Mouse (Mus musculus): Measurements from ENCODE around the gene Zfp143.

DNA sequence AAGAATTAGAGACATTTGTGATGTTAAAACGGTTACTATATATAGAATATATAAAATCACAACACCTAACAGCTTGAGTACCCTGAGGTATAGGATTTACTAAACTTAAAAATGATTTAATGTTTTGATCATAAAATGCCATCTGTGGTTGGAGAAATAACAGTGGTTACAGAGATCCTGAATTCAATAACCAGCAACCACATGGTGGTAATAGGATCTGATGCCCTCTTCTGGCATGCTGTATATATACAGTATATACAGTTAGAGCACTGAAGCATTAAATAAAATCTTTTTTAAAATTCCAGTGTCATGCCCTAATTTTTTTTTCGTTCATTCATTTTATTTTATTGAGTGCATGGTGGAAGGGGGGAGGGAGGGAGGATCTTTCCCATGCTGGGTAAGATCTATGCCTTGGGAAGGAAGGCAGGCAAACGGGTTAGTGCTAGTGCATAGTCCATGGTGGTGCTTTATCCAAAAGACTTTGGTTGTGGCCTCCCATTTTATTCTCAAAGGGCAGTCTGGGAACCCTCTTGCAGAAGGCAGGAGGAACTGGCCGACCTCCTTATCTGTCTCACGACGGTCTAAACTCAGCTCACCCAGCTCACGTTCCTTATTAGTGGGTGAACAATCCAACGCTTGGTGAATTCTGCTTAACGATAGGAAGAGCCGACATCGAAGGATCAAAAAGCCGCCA is 1.8 kb upstream of the Zfp143 start:
- TF ChIP-seq CTCF (IDR thresholded peaks at IDR 0.05; ENCODE audit: borderline replicate concordance, insufficient read depth, low read length) (no peak), POLR2A (IDR thresholded peaks at IDR 0.05; ENCODE audit: low read depth, low read length) (no peak)

Measured in embryonic fibroblast, embryonic 13.5 days (primary cell).